Mouse (Mus musculus) erythroblast, embryonic 14.5 days (primary cell): ENCODE data around the gene Eif3c.

Experiments
- GATA1 ChIP-seq: IDR thresholded peaks from 2 replicates; pipeline ENCODE4 v1.6.1; 2012; ENCODE audit warnings: low read length, inconsistent platforms, mixed read lengths
- TAL1 ChIP-seq: IDR thresholded peaks from 3 replicates; pipeline ENCODE4 v1.6.1; 2012; ENCODE audit warnings: low read length, inconsistent platforms, mixed read lengths

DNA sequence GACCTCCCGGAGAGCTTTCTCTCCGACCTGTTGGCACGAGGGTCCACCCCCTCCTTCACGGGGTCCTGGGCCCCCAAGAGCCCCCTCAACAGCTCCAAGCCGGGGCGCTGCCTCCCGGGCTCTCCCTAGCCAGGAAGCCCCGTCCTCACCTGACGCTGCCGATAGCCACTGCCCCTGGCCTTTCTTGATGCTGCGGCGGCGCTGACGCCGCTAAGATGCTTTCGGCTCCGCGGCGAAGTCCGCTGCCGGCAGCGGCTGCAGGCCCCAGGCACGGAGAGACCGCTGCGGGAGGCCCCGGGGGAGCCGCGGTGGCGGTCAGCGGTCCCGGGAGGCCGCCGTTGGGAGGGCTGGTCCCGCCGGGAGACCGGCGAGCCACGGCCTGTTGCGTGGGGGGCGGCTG is 63.5 kb downstream of the Eif3c start:
- TF ChIP-seq GATA1 (no peak), TAL1 (no peak)
